Mouse (Mus musculus) forebrain, embryonic 11.5 days (tissue): ENCODE data around the gene BC048679. TPM values are rescaled to one million over a fixed set of nuclear protein-coding genes. Genes with fewer than 3 reads are reported as not detected.

Experiments
- ATAC-seq: fragments of 200-750 bp; cut with Nextera tagmentation; replicated peaks from 2 replicates; pipeline ENCODE4 v1.8.0; 2017; ENCODE audit warnings: moderate TSS enrichment; ENCODE audit not compliant: low FRiP score
- DNase-seq: peaks from one replicate; pipeline ENCODE4 v3.0.0-alpha.2; 2017; ENCODE audit warnings: low spot score
- H3K27ac ChIP-seq: fragments of 300-500 bp; sonication (generic); 2 replicates; pipeline ENCODE4 v1.5.1; 2014; ENCODE audit warnings: low read depth, low read length
- H3K27me3 ChIP-seq: fragments of 300-500 bp; sonication (generic); 2 replicates; pipeline ENCODE4 v1.6.1; 2014; ENCODE audit warnings: mild to moderate bottlenecking, low read length, mixed read lengths; ENCODE audit not compliant: control insufficient read depth, insufficient read depth
- H3K36me3 ChIP-seq: fragments of 300-500 bp; sonication (generic); 2 replicates; pipeline ENCODE4 v1.6.1; 2014; ENCODE audit warnings: mild to moderate bottlenecking, low read length, moderate library complexity, mixed read lengths; ENCODE audit not compliant: control insufficient read depth, insufficient read depth
- H3K4me1 ChIP-seq: fragments of 300-500 bp; sonication (generic); replicated peaks from 2 replicates; pipeline ENCODE4 v1.6.1; 2014; ENCODE audit warnings: low read length, mixed read lengths; ENCODE audit not compliant: control insufficient read depth, insufficient read depth
- H3K4me2 ChIP-seq: fragments of 300-500 bp; sonication (generic); 2 replicates; pipeline ENCODE4 v1.6.1; 2014; ENCODE audit warnings: low read depth, mild to moderate bottlenecking, low read length, moderate library complexity, mixed read lengths; ENCODE audit not compliant: severe bottlenecking
- H3K4me3 ChIP-seq: fragments of 300-500 bp; sonication (generic); 2 replicates; pipeline ENCODE4 v1.5.1; 2014; ENCODE audit warnings: low read depth, low read length
- H3K9ac ChIP-seq: fragments of 300-500 bp; sonication (generic); 2 replicates; pipeline ENCODE4 v1.6.1; 2014; ENCODE audit warnings: low read length
- H3K9me3 ChIP-seq: fragments of 300-500 bp; sonication (generic); 2 replicates; pipeline ENCODE4 v1.6.1; 2016; ENCODE audit warnings: low read length, mixed read lengths; ENCODE audit not compliant: control insufficient read depth
- WGBS: fragments of 180-500 bp; shearing (Covaris S2); extraction: QIAGEN DNeasy Blood & Tissue Kit; methylation state at CpG from one replicate; pipeline ENCODE4 v1.1.7; 2014; 5-methylcytosine and 5-hydroxymethylcytosine counted together
- microRNA counts: library from miRNA; unstranded; fragments of <30 nt; microRNA quantifications from one replicate; lab custom pipeline; 2015
- polyA plus RNA-seq: library from polyadenylated mRNA; unstranded; fragments of >200 nt; fragmentation: Nextera tagmentation; extraction: Ambion mirVana; gene quantifications from 2 replicates; pipeline ENCODE4 v1.2.1, GENCODE M21; 2014

Gene BC048679
- polyA plus RNA-seq, 1 experiment from 2014 or later: not detected

GRCm38 (mm10) chr7:81462815-81463214 lies 35.3 kb downstream of the BC048679 start:
- H3K27me3 ChIP-seq: peaks cover 2% of the 10 kb centered on the region; the same call in 1 of the 2 replicates
- no peak overlapping the region for H3K4me2 ChIP-seq
- no peak overlapping the region for H3K27ac ChIP-seq
- H3K9me3 ChIP-seq: no peaks in the 10 kb centered on the region
- H3K36me3 ChIP-seq: no peaks in the 10 kb centered on the region
- no peak for ATAC-seq
- DNase-seq: no peak
- no peaks in the 10 kb centered on the region for H3K4me1 ChIP-seq
- no peak overlapping the region for H3K9ac ChIP-seq
- WGBS: 80% methylated on average over 3 of the region's 3 CpGs
- no peak overlapping the region for H3K4me3 ChIP-seq

DNA sequence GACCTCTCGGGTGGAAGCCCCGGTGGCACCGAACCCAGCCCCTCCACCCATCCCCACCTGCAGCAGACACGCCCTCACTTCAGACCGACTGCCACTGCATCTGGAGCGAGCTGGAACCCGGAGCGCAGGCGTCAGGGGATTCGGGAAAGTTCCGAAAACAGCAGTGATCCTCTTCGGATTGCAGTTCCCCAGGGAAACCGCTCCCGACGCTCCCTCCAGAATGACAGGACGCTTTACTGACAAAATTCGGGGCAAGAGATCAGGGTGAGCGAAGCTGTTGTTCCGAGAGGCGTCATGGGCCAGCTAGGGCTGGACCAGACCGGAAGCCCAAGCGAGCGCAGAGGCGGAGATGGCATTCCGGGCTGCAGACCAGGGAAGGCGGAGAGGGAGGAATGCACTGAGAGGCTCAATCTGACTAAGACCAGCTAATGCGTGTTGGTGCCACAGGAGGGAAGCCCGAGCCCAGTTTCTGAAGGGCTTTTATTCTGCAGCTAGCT lies 42.9 kb downstream of the BC048679 start, which contains the start of gene Cpeb1:
TSS of gene Cpeb1 (minus strand) at position 311 of the 497 bp plus-strand sequence.
- DNase-seq (peak; percentile 70), ATAC-seq (peak; percentile 36)
- Histone ChIP-seq H3K4me3 (peak within 1 kb of the TSS; percentile 38), H3K9ac (peak within 1 kb of the TSS; percentile 27), H3K9me3 (no peaks in the 10 kb centered on the region), H3K4me2 (peak within 1 kb of the TSS; percentile 69), H3K27me3 (peaks cover 49% of the 10 kb centered on the region), H3K36me3 (no peaks in the 10 kb centered on the region), H3K4me1 (peaks cover 6% of the 10 kb centered on the region), H3K27ac (no peak within 1 kb of the TSS)
- WGBS: under 1% methylated on average over 28 of the region's 28 CpGs

- DNase-seq (peak; percentile 71), ATAC-seq (peak; percentile 64)
- 3% methylated on average over 68 of the region's 87 CpGs for WGBS
- peak overlapping the region; percentile 69 for H3K4me2 ChIP-seq
- peak overlapping the region; percentile 24 for H3K9ac ChIP-seq
- H3K9me3 ChIP-seq: no peaks in the 10 kb centered on the region
- H3K4me3 ChIP-seq: peak overlapping the region; percentile 38
- peaks cover 49% of the 10 kb centered on the region for H3K27me3 ChIP-seq
- no peaks in the 10 kb centered on the region for H3K36me3 ChIP-seq
- peaks cover 6% of the 10 kb centered on the region for H3K4me1 ChIP-seq
- no peak overlapping the region for H3K27ac ChIP-seq
These were observed 43.6 kb downstream of the BC048679 start for GRCm38 (mm10) chr7:81454331-81455039.

GRCm38 (mm10) chr7:81453443-81454274 lies 44.4 kb downstream of the BC048679 start:
- no peaks in the 10 kb centered on the region for H3K9me3 ChIP-seq
- H3K4me1 ChIP-seq: peaks cover 6% of the 10 kb centered on the region
- H3K4me2 ChIP-seq: peak overlapping the region; percentile 69
- H3K36me3 ChIP-seq: no peaks in the 10 kb centered on the region
- peak; percentile 76 for DNase-seq
- H3K27ac ChIP-seq: no peak overlapping the region
- peak overlapping the region; percentile 38 for H3K4me3 ChIP-seq
- ATAC-seq: peak; percentile 44
- peaks cover 49% of the 10 kb centered on the region for H3K27me3 ChIP-seq
- WGBS: 4% methylated on average over 74 of the region's 84 CpGs
- H3K9ac ChIP-seq: no peak overlapping the region

- no peaks in the 10 kb centered on the region for H3K36me3 ChIP-seq
- WGBS: 4% methylated on average over 21 of the region's 21 CpGs
- ATAC-seq (peak; percentile 53), DNase-seq (peak; percentile 67)
- no peak overlapping the region for H3K9ac ChIP-seq
- peak overlapping the region; percentile 38; the same call in 1 of the 2 replicates for H3K4me3 ChIP-seq
- no peak overlapping the region for H3K27ac ChIP-seq
- no peaks in the 10 kb centered on the region for H3K9me3 ChIP-seq
- H3K27me3 ChIP-seq: peaks cover 47% of the 10 kb centered on the region
- H3K4me2 ChIP-seq: peak overlapping the region; percentile 69; the same call in 1 of the 2 replicates
- peaks cover 6% of the 10 kb centered on the region for H3K4me1 ChIP-seq
These were observed 45.1 kb downstream of the BC048679 start for GRCm38 (mm10) chr7:81452971-81453441.

MicroRNA genes within 50 kb of the gene (microRNA counts, 519-probe panel; counts per million panel counts)
- microRNA mmu-miR-1839-3p (lab: Ali Mortazavi, UCI): 31.2 counts per million
- microRNA mmu-miR-1839-5p (lab: Ali Mortazavi, UCI): 3,275 counts per million, percentile 15 among the panel's probes with 10 or more counts

Other genes starting within 250 kb of the BC048679 start
- 1,077 and 1,117 TPM in 2 replicates for gene Rps17, start 153.0 kb downstream of the BC048679 start, polyA plus RNA-seq
- gene Cpeb1, start 42.8 kb downstream of the BC048679 start, polyA plus RNA-seq: 1.1 and 2.4 TPM in 2 replicates
- gene Ap3b2, start 4.4 kb downstream of the BC048679 start, polyA plus RNA-seq: 26.1 and 27.3 TPM in 2 replicates
- gene Fsd2, start 68.7 kb upstream of the BC048679 start, polyA plus RNA-seq: 0.15 and 0.25 TPM in 2 replicates
- gene Whamm, start 73.0 kb upstream of the BC048679 start, polyA plus RNA-seq: 5.3 and 7.1 TPM in 2 replicates
- 29.7 and 30.1 TPM in 2 replicates for gene Homer2, start 209.2 kb upstream of the BC048679 start, polyA plus RNA-seq